Mouse (Mus musculus): ENCODE measurements at regions not wholly inside any gene's neighbourhood (a gene's known extent, or its start where the extent isn't known, plus 50 kb on each side); places are given as distances from the start of the nearest gene placed in this dataset.

GRCm38 (mm10) chr6:41136717-41137400 lies 101.5 kb upstream of the 2210010C04Rik start:
- intact Hi-C loops (cut with DNase I): loop anchor here (5.0 to 10.0 kb wide), 2 partner anchors 420 to 628 kb away; no protein-coding TSS in a partner anchor
- peak; percentile 45 to 59 for DNase-seq (ENCODE audit: extremely low spot score in 1 of 2, low spot score in 2 of 2)

GRCm38 (mm10) chr6:41135160-41135559 lies 99.9 kb upstream of the 2210010C04Rik start:
- intact Hi-C loops (cut with DNase I): loop anchor here (5.0 to 10.0 kb wide), 2 partner anchors 422 to 630 kb away; no protein-coding TSS in a partner anchor
- no peak for DNase-seq (ENCODE audit: extremely low spot score in 1 of 2, low spot score in 2 of 2)

- intact Hi-C loops (cut with DNase I): loop anchor here (10.0 kb wide), 1 partner anchor 635 kb away; no protein-coding TSS in a partner anchor
- no peak for DNase-seq (ENCODE audit: extremely low spot score in 1 of 2, low spot score in 2 of 2)
Measured at GRCm38 (mm10) chr6:41129906-41130305, 94.6 kb upstream of the 2210010C04Rik start.

DNA sequence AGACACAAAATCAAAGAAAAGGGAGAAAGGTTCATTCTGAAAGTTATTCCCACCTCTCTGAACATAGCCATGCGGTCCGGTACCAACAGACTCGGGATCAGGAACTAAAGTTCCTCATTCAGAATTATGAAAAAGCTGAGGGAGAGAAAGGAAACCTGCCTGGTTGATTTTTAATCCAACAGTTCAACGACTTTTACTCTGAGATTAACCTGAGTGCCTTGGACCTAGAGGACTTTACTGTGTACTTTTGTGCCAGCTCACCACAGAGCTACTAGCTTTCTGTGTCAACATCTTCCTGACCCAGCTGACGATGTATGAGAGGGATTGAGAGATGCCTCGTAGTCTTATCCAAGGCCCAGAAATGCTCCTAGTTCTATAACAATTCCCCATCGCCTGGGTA lies 92.5 kb upstream of the 2210010C04Rik start:
- intact Hi-C loops (cut with DNase I): no loop called here
- no peak for DNase-seq (ENCODE audit: extremely low spot score in 1 of 2, low spot score in 2 of 2)

DNA sequence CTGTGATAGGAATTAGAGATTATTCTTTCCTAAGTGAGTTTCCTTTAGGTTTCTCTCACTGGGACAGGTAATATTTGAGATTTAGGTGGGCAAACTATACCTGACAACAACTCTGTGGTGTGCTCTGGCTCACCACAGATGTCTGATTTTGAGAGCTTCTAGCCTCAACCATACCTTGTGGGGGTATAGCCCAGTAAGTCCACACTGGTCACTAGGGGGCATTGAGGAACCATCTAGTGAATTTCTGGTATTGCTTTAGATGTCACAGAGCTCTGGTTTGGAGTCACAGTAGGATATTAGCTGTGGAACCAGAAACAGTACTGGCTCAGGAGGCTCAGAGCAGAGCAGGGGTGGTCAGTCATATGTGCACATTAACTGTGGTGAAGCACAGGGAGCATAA lies 91.5 kb upstream of the 2210010C04Rik start:
- intact Hi-C loops (cut with DNase I): no loop called here
- no peak for DNase-seq (ENCODE audit: extremely low spot score in 1 of 2, low spot score in 2 of 2)

DNA sequence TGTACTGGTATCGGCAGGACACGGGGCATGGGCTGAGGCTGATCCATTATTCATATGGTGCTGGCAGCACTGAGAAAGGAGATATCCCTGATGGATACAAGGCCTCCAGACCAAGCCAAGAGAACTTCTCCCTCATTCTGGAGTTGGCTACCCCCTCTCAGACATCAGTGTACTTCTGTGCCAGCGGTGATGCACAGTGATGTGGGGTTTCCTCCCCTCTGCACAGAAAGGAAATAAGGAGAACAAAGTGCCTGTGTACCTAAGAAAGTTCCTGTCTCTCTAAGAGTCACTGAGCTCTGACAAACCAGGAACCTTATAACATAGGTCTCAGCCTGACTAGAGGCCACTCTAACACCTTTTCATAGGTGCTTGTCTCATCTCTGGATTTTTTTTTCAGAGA lies 86.3 kb upstream of the 2210010C04Rik start:
- no peak for DNase-seq (ENCODE audit: extremely low spot score in 1 of 2, low spot score in 2 of 2)
- intact Hi-C loops (cut with DNase I): no loop called here

DNA sequence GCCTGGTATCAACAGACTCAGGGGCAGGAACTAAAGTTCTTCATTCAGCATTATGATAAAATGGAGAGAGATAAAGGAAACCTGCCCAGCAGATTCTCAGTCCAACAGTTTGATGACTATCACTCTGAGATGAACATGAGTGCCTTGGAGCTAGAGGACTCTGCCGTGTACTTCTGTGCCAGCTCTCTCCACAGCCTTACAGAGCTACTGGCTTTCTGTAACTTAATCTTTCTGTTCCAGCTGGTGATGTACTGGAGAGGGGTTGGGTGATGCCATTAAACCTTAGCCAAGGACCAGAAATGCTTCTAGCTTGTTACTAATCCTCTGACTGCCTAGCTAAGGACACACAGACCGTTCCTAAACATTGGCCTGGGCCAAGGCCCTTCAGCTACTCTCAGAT lies 83.9 kb upstream of the 2210010C04Rik start:
- DNase-seq (ENCODE audit: extremely low spot score in 1 of 2, low spot score in 2 of 2): no peak

GRCm38 (mm10) chr6:41118201-41118976 lies 83.1 kb upstream of the 2210010C04Rik start:
- peak; percentile 64 to 75 for DNase-seq (ENCODE audit: extremely low spot score in 1 of 2, low spot score in 2 of 2)
- intact Hi-C loops (cut with DNase I): no loop called here

More for the DNA sequence above, 83.9 kb upstream of the 2210010C04Rik start:
- intact Hi-C loops (cut with DNase I): no loop called here

DNA sequence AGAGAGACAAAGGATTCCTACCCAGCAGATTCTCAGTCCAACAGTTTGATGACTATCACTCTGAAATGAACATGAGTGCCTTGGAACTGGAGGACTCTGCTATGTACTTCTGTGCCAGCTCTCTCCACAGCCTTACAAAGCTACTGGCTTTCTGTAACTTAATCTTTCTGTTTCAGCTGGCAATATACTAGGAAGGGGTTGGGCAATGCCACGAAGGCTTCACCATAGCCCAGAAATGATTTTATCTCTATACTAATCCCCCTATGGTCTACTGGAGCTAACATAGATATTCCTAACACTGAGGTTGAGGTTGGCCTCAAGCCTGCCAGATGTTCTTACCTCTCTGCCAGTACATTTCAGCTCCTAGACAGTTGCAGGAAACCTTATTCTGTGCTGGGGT lies 78.6 kb upstream of the 2210010C04Rik start:
- intact Hi-C loops (cut with DNase I): no loop called here
- no peak for DNase-seq (ENCODE audit: extremely low spot score in 1 of 2, low spot score in 2 of 2)

DNA sequence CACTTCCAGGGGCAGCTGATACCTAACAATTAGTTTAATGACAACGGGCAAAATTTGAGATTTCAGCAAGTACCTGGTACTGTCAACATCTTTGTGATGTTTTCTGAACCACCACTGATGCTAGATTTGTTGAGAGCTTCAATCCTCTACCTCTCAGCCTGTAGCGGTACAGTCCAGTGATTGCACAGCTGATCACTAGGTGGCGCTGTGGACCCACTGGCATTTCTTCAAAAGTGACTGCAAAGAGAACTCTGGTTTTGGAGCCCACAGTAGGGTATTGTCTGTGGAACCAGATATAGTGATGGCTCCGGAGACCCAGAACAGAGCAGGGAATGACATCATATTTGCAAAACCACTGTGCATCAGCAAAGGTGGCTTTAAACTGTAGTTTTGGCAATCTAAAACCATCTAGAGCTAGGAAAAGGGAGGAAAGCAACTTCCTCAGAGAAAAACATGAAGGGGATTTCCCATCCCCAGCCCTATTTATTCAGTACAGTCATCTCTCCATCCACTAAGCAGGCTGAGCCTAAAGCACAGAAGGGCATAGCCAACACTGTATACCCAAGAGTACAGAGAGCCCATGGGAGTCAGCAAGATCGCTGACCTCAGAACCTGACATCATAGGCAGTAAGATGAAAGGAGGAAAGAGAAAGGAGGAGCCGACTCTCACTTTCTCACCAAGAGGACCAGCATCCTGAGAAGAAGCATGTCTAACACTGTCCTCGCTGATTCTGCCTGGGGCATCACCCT lies 77.7 kb upstream of the 2210010C04Rik start:
- intact Hi-C loops (cut with DNase I): no loop called here
- peak in 1 of 2 experiments; percentile 70 for DNase-seq (ENCODE audit: extremely low spot score in 1 of 2, low spot score in 2 of 2)

DNA sequence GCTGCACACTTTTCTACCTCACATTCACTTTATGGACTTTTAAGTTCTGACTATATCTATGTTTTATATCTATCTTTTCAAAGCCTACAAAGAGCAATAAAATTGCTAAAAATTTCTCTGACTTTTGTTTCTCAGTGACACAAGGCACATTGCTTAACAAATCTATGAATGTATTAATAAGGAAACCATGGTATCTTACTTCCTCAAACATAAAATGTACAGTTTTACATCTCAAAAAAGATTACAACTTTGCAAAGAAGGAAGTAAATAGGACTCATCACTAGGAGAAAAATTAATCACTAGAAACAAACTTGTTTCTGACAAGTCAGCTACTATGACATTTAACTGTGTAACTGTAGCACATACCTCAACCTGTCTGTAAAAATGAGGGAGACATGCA lies 76.5 kb upstream of the 2210010C04Rik start:
- intact Hi-C loops (cut with DNase I): no loop called here
- no peak for DNase-seq (ENCODE audit: extremely low spot score in 1 of 2, low spot score in 2 of 2)

DNA sequence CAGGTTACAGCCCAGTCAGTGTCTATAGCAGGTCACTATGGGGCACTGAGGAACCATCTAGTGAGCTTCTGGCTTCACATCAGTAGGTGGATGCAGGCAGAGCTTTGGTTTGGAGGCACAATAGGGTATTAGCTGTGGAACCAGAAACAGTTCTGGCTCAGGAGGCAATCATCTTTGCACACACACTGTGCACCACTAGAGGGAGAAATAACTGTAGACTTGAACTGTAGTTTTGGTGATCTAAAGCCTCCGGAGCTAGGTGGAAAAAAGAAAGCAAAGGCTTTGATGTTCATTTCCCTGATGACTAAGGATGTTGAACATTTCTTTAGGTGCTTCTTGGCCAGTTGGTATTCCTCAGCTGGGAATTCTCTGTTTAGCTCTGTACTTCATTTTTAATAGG lies 73.6 kb upstream of the 2210010C04Rik start:
- DNase-seq (ENCODE audit: extremely low spot score in 1 of 2, low spot score in 2 of 2): no peak
- intact Hi-C loops (cut with DNase I): no loop called here

- DNase-seq (ENCODE audit: extremely low spot score in 1 of 2, low spot score in 2 of 2): peak in 1 of 2 experiments; percentile 4
- intact Hi-C loops (cut with DNase I): no loop called here
Measured at GRCm38 (mm10) chr6:41103689-41104400, 68.5 kb upstream of the 2210010C04Rik start.

GRCm38 (mm10) chr6:41101997-41102396 lies 66.7 kb upstream of the 2210010C04Rik start:
- DNase-seq (ENCODE audit: extremely low spot score in 1 of 2, low spot score in 2 of 2): no peak
- intact Hi-C loops (cut with DNase I): no loop called here

- intact Hi-C loops (cut with DNase I): no loop called here
- no peak for DNase-seq (ENCODE audit: extremely low spot score in 1 of 2, low spot score in 2 of 2)
Measured at GRCm38 (mm10) chr6:41100258-41100657, 64.9 kb upstream of the 2210010C04Rik start.

DNA sequence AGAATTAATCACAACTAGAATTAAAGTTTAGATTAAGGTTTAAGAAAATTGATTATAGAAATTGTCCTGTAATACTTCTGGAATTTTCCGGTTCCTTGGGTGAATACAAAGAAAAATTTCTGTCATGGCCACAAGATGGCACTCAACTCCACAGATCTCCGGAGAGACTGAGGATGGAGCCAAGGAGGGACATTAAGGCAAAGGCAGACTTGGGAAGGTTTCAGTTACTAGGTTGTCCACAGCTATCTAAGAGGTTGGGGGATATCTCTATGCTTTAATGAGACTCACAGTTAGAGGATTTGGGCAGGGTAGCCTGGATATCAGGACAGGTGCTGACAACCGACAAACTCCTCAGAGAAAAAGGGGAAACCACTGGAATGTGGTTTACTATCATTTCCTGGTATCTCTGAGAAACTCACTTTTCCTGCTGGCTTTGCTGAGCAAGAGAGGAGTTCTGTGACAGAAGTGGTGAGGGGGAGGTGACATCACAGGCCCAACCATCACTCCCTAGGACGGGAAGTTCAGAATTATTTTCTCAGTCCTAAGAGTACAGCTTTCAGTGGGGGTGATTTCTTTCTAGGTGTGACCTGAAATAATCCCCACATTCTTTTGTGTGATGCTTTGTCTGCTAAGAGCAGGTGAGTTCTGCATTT lies 56.0 kb upstream of the 2210010C04Rik start:
- intact Hi-C loops (cut with DNase I): no loop called here
- DNase-seq (ENCODE audit: extremely low spot score in 1 of 2, low spot score in 2 of 2): peak in 1 of 2 experiments; percentile 16

Measured in left cerebral cortex, postnatal 10 days (tissue).